Mouse (Mus musculus): ENCODE data around the gene Bnip2. TPM values are rescaled to one million over a fixed set of nuclear protein-coding genes. Genes with fewer than 3 reads are reported as not detected.

The Bnip2 gene
- polyA plus RNA-seq, 1 experiment from 2014 or later, result 119 TPM

Other genes with a start within 250 kb of the Bnip2 start
- gene Foxb1, start 228.5 kb upstream of the Bnip2 start, polyA plus RNA-seq (2014; fragmentation: Nextera tagmentation; extraction: Ambion mirVana), result not detected in 2 replicates
- gene Gtf2a2, start 23.1 kb downstream of the Bnip2 start, polyA plus RNA-seq (2014; fragmentation: Nextera tagmentation; extraction: Ambion mirVana), result 207 and 215 TPM in 2 replicates
- 9.8 and 10.4 TPM in 2 replicates for gene Gcnt3, start 48.6 kb downstream of the Bnip2 start, polyA plus RNA-seq (2014; fragmentation: Nextera tagmentation; extraction: Ambion mirVana)
- 4.6 and 8.5 TPM in 2 replicates for gene Fam81a, start 153.1 kb downstream of the Bnip2 start, polyA plus RNA-seq (2014; fragmentation: Nextera tagmentation; extraction: Ambion mirVana)
- gene Myo1e, start 217.9 kb downstream of the Bnip2 start, polyA plus RNA-seq (2014; fragmentation: Nextera tagmentation; extraction: Ambion mirVana), result 23.2 and 30.1 TPM in 2 replicates